Mouse (Mus musculus) myocyte (in vitro differentiated cells): Measurements from ENCODE around the gene Htr5b.

Experiments
- E2F4 ChIP-seq: IDR thresholded peaks from one replicate; pipeline ENCODE4 v1.6.1; 2011; ENCODE audit warnings: mild to moderate bottlenecking, control low read depth, moderate library complexity; ENCODE audit not compliant: insufficient read depth
- MAX ChIP-seq: IDR thresholded peaks from one replicate; pipeline ENCODE4 v1.6.1; 2011; ENCODE audit warnings: low read depth, mild to moderate bottlenecking, control low read depth
- MYOD1 ChIP-seq, 3 experiments: IDR thresholded peaks; one replicate each; pipeline ENCODE4 v1.6.1; 2011; ENCODE audit warnings: control low read depth in 2 of 3, low read depth in 2 of 3, mild to moderate bottlenecking in 2 of 3, moderate library complexity in 1 of 3; ENCODE audit not compliant: insufficient read length in 2 of 3, control insufficient read depth in 1 of 3
- MYOG ChIP-seq, 3 experiments: IDR thresholded peaks; one replicate each; pipeline ENCODE4 v1.6.1; 2011; ENCODE audit warnings: control low read depth in 2 of 3, low read depth in 2 of 3, mild to moderate bottlenecking in 2 of 3; ENCODE audit not compliant: insufficient read length in 2 of 3, control insufficient read depth in 1 of 3, insufficient read depth in 1 of 3
- POLR2A ChIP-seq: IDR thresholded peaks from one replicate; pipeline ENCODE4 v1.6.1; 2011; ENCODE audit warnings: low read depth, mild to moderate bottlenecking, control low read depth, moderate library complexity; ENCODE audit not compliant: insufficient read length
- POLR2AphosphoS2 ChIP-seq: IDR thresholded peaks from one replicate; pipeline ENCODE4 v1.6.1; 2011; ENCODE audit warnings: low read depth, control low read depth; ENCODE audit not compliant: insufficient read length
- TCF12 ChIP-seq: IDR thresholded peaks from one replicate; pipeline ENCODE4 v1.6.1; 2011; ENCODE audit warnings: mild to moderate bottlenecking, control low read depth; ENCODE audit not compliant: poor library complexity, insufficient read depth, severe bottlenecking
- USF1 ChIP-seq: IDR thresholded peaks from one replicate; pipeline ENCODE4 v1.6.1; 2011; ENCODE audit warnings: low read depth, mild to moderate bottlenecking, control low read depth, moderate library complexity

DNA sequence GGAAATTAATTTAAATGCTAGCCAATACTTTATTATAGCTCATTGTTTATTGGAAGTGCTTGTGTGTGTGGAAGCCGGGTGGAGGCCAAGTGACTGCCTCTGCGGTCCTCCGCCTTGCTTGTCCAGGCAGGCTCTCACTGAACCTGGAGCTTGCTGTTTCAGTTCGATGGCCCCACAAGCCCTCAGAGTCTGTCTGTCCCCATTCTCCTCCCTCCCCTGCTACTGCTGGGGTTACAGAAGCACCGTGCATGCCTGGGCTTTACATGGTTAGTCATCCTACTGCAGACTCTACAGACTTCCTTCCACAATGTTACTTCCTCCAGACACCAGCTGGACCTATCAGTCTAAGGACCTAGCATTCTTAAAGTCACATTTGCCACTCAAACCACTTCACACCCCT is 29.6 kb upstream of the Htr5b start:
- TF ChIP-seq POLR2AphosphoS2 (no peak), POLR2A (no peak), TCF12 (no peak), MAX (no peak), MYOG (IDR thresholded peaks at IDR 0.05; ENCODE audit: control insufficient read depth in 1 of 3, insufficient read depth in 1 of 3, insufficient read length in 2 of 3, low read depth in 2 of 3) (no peak), USF1 (no peak), MYOD1 (IDR thresholded peaks at IDR 0.05; ENCODE audit: control insufficient read depth in 1 of 3, insufficient read length in 2 of 3, low read depth in 2 of 3) (no peak), E2F4 (no peak)
